10 mouse cellular contexts compared by ENCODE assay signal in the genomic region with DNA sequence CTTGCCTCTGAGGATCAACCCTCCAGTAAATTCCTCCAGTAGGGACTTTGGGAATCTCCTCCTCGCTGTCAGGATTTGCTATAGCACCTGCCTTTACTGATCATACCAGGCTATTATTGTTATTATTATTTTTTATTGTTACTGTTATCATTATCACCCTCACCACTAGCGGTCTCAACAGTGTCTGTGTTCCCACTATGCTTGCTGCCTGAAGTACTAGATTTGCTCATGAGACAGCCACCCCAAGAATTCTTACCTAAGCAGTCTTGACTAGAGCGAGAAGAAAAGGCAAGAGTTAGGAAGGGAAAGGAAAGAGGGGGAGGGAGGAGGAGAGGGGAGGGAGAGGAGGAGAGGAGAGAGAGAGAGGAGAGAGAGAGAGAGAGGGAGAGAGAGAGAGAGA.
DNase-seq lines count a peak whose midpoint lies in the region; ATAC-seq and TF ChIP-seq lines count a peak whose summit lies in the region.
"Had no signal": no experiment of that assay in that cellular context is flagged by ENCODE, and none has a peak within 500 bp of the region (broad histone marks: within the 10 kb centered on the region; RNA-seq: fewer than 3 reads in every experiment).

No protein-coding gene starts in this region.

- no peaks in the 10 kb centered on the region for H3K36me3 ChIP-seq in heart, embryonic 13.5 days
- no peaks in the 10 kb centered on the region for H3K36me3 ChIP-seq in hindbrain, embryonic 14.5 days (replicated peaks; ENCODE audit: control insufficient read depth, insufficient read depth)
- no peaks in the 10 kb centered on the region for H3K36me3 ChIP-seq in midbrain, postnatal 0 days (ENCODE audit: insufficient read depth, low read length)
- H3K36me3 ChIP-seq: embryonic facial prominence, embryonic 13.5 days had no signal

- peak overlapping the region; percentile 55 for H3K4me2 ChIP-seq in heart, embryonic 13.5 days
- peak overlapping the region; percentile 35 for H3K4me2 ChIP-seq in hindbrain, embryonic 14.5 days (replicated peaks)
- peak overlapping the region; percentile 33 for H3K4me2 ChIP-seq in midbrain, postnatal 0 days (ENCODE audit: low read depth, low read length, poor library complexity, severe bottlenecking)
- H3K4me2 ChIP-seq: embryonic facial prominence, embryonic 13.5 days had no signal

- peak; percentile 19; the same call in 1 of the 2 replicates for TF ChIP-seq CTCF in layer of hippocampus, adult 2 months (conservative IDR thresholded peaks at IDR 0.05)
- no peak for TF ChIP-seq CTCF in midbrain, postnatal 0 days (IDR thresholded peaks at IDR 0.05)

- no peak overlapping the region for H3K4me3 ChIP-seq in heart, embryonic 13.5 days
- no peak overlapping the region for H3K4me3 ChIP-seq in layer of hippocampus, adult 2 months
- H3K4me3 ChIP-seq in hindbrain, embryonic 14.5 days (replicated peaks; ENCODE audit: low read length): peak overlapping the region; percentile 12; the same call in 1 of the 2 replicates
- peak overlapping the region; percentile 13 for H3K4me3 ChIP-seq in midbrain, postnatal 0 days (ENCODE audit: low read depth, low read length)
- H3K4me3 ChIP-seq: embryonic facial prominence, embryonic 13.5 days had no signal

- peaks cover 7% of the 10 kb centered on the region for H3K4me1 ChIP-seq in heart, embryonic 13.5 days
- H3K4me1 ChIP-seq in hindbrain, embryonic 14.5 days (replicated peaks; ENCODE audit: control insufficient read depth, insufficient read depth, low read length): peaks cover 20% of the 10 kb centered on the region; the same call in 1 of the 2 replicates
- H3K4me1 ChIP-seq in midbrain, postnatal 0 days (ENCODE audit: insufficient read depth, low read length): peaks cover 5% of the 10 kb centered on the region; the same call in 1 of the 2 replicates
- H3K4me1 ChIP-seq: embryonic facial prominence, embryonic 13.5 days had no signal

- H3K9ac ChIP-seq in heart, embryonic 13.5 days: no peak overlapping the region
- no peak overlapping the region for H3K9ac ChIP-seq in hindbrain, embryonic 14.5 days
- H3K9ac ChIP-seq in midbrain, postnatal 0 days (replicated peaks; ENCODE audit: low read length, poor library complexity, severe bottlenecking): no peak overlapping the region; the same call in 1 of the 2 replicates
- H3K9ac ChIP-seq: embryonic facial prominence, embryonic 13.5 days; liver, embryonic 14.5 days had no signal

- 31% methylated on average over 3 of the region's 3 CpGs for WGBS in heart, embryonic 13.5 days
- 50% methylated on average over 3 of the region's 3 CpGs for WGBS in hindbrain, embryonic 14.5 days
- WGBS in midbrain, postnatal 0 days: 49% methylated on average over 3 of the region's 3 CpGs

- intact Hi-C loops in heart, postnatal 36 days (cut with DNase I): loop anchor here (5.0 kb wide), 1 partner anchor 1087 kb away; no protein-coding TSS in a partner anchor

- no peak for DNase-seq in heart, postnatal 36 days
- DNase-seq in layer of hippocampus, adult 2 months (ENCODE audit: low spot score in 2 of 2): no peak
- no peak for DNase-seq in layer of hippocampus, postnatal 25 days (ENCODE audit: extremely low spot score in 1 of 2, low spot score in 1 of 2)
- no peak for DNase-seq in hindbrain, embryonic 14.5 days (ENCODE audit: low spot score)
- no peak for DNase-seq in midbrain, postnatal 0 days (ENCODE audit: low spot score)

- H3K9me3 ChIP-seq in heart, embryonic 13.5 days: no peaks in the 10 kb centered on the region
- no peaks in the 10 kb centered on the region for H3K9me3 ChIP-seq in hindbrain, embryonic 14.5 days (ENCODE audit: control insufficient read depth, low read length)
- H3K9me3 ChIP-seq in midbrain, postnatal 0 days (ENCODE audit: low read length): no peaks in the 10 kb centered on the region
- H3K9me3 ChIP-seq: embryonic facial prominence, embryonic 13.5 days had no signal

- 0 out of 2 replicates have a peak overlapping the region, but pooled peaks have one; percentile 20 for H3K27ac ChIP-seq in heart, embryonic 13.5 days (replicated peaks)
- H3K27ac ChIP-seq in layer of hippocampus, adult 2 months: peak overlapping the region; percentile 62; the same call in 1 of the 2 replicates
- peak overlapping the region; percentile 66 for H3K27ac ChIP-seq in hindbrain, embryonic 14.5 days
- peak overlapping the region; percentile 43; the same call in 1 of the 2 replicates for H3K27ac ChIP-seq in midbrain, postnatal 0 days (ENCODE audit: low read depth, low read length)
- H3K27ac ChIP-seq: embryonic facial prominence, embryonic 13.5 days; liver, embryonic 14.5 days had no signal

- ATAC-seq in heart, embryonic 13.5 days (ENCODE audit: extremely low read depth, insufficient number of reproducible peaks, low FRiP score, low TSS enrichment): no peak
- no peak for ATAC-seq in hindbrain, embryonic 14.5 days (ENCODE audit: low FRiP score)
- ATAC-seq in midbrain, postnatal 0 days (ENCODE audit: low FRiP score): peak; percentile 20; the same call in 1 of the 2 replicates
- ATAC-seq in monocyte, adult 5-6 weeks (replicated peaks; ENCODE audit: insufficient number of reproducible peaks, low FRiP score, low TSS enrichment, poor library complexity, severe bottlenecking): no peak
- no peak for ATAC-seq in megakaryocyte, adult 5-6 weeks (ENCODE audit: poor library complexity, severe bottlenecking)

- H3K27me3 ChIP-seq in heart, embryonic 13.5 days (replicated peaks): no peaks in the 10 kb centered on the region
- H3K27me3 ChIP-seq in hindbrain, embryonic 14.5 days (ENCODE audit: control insufficient read depth, insufficient read depth, low read length): no peaks in the 10 kb centered on the region
- H3K27me3 ChIP-seq in midbrain, postnatal 0 days (ENCODE audit: insufficient read depth, low read length): no peaks in the 10 kb centered on the region
- H3K27me3 ChIP-seq: embryonic facial prominence, embryonic 13.5 days had no signal

Comparison
In these comparisons a context has a peak if more than half of its experiments do, and no peak if none do; other contexts are left out.
1. H3K4me3 ChIP-seq: peak in hindbrain, embryonic 14.5 days (single experiment) and midbrain, postnatal 0 days (single experiment); none in heart, embryonic 13.5 days (single experiment) and layer of hippocampus, adult 2 months (single experiment).
2. Peak in every context shown above with its lines, with median percentiles within 50 percentile points of each other: H3K27ac ChIP-seq and H3K4me2 ChIP-seq.